Mouse (Mus musculus): ENCODE data around the gene Nsun4.

Gene Nsun4

GRCm38 (mm10) chr4:116048130-116048920 lies 5.4 kb downstream of the Nsun4 start:
- DNase-seq (ENCODE audit: low spot score): no peak

GRCm38 (mm10) chr4:116047681-116048080 lies 6.0 kb downstream of the Nsun4 start:
- no peak for DNase-seq (ENCODE audit: low spot score)

- no peak for DNase-seq (ENCODE audit: low spot score)
Measured at GRCm38 (mm10) chr4:116046604-116047003, 7.1 kb downstream of the Nsun4 start.

- no peak for DNase-seq (ENCODE audit: low spot score)
Measured at GRCm38 (mm10) chr4:116042186-116042585, 11.5 kb downstream of the Nsun4 start.

- no peak for DNase-seq (ENCODE audit: low spot score)
Measured at GRCm38 (mm10) chr4:116040466-116040865, 13.2 kb downstream of the Nsun4 start.

- DNase-seq (ENCODE audit: low spot score): no peak
Measured at GRCm38 (mm10) chr4:116033374-116033773, 20.3 kb downstream of the Nsun4 start.

GRCm38 (mm10) chr4:116032906-116033305 lies 20.8 kb downstream of the Nsun4 start:
- no peak for DNase-seq (ENCODE audit: low spot score)

- no peak for DNase-seq (ENCODE audit: low spot score)
Measured at GRCm38 (mm10) chr4:116017902-116018746, 35.6 kb downstream of the Nsun4 start, which contains the start of gene Faah. TSS of gene Faah (minus strand) at chr4:116017926.

GRCm38 (mm10) chr4:116017300-116017901 lies 36.3 kb downstream of the Nsun4 start:
- DNase-seq (ENCODE audit: low spot score): no peak

- DNase-seq (ENCODE audit: low spot score): no peak
Measured at GRCm38 (mm10) chr4:116016862-116017299, 36.8 kb downstream of the Nsun4 start.

GRCm38 (mm10) chr4:116016396-116016795 lies 37.3 kb downstream of the Nsun4 start:
- DNase-seq (ENCODE audit: low spot score): no peak

- DNase-seq (ENCODE audit: low spot score): no peak
Measured at GRCm38 (mm10) chr4:116015996-116016395, 37.7 kb downstream of the Nsun4 start.

- DNase-seq (ENCODE audit: low spot score): no peak
Measured at GRCm38 (mm10) chr4:116015502-116015901, 38.2 kb downstream of the Nsun4 start.

GRCm38 (mm10) chr4:116010186-116010585 lies 43.5 kb downstream of the Nsun4 start:
- DNase-seq (ENCODE audit: low spot score): no peak

- DNase-seq (ENCODE audit: low spot score): no peak
Measured at GRCm38 (mm10) chr4:116001206-116001605, 52.5 kb downstream of the Nsun4 start.

GRCm38 (mm10) chr4:116000671-116001070 lies 53.0 kb downstream of the Nsun4 start:
- DNase-seq (ENCODE audit: low spot score): no peak

- DNase-seq (ENCODE audit: low spot score): no peak
Measured at GRCm38 (mm10) chr4:115996729-115997128, 56.9 kb downstream of the Nsun4 start.

- DNase-seq (ENCODE audit: low spot score): no peak
Measured at GRCm38 (mm10) chr4:115995376-115995730, 58.3 kb downstream of the Nsun4 start.

- no peak for DNase-seq (ENCODE audit: low spot score)
Measured at GRCm38 (mm10) chr4:115994662-115995375, 58.9 kb downstream of the Nsun4 start.

- DNase-seq (ENCODE audit: low spot score): no peak
Measured at GRCm38 (mm10) chr4:115989382-115989781, 64.3 kb downstream of the Nsun4 start.

GRCm38 (mm10) chr4:115987858-115988530 lies 65.7 kb downstream of the Nsun4 start:
- no peak for DNase-seq (ENCODE audit: low spot score)
